9 mouse cellular contexts compared by ENCODE assay signal in genomic region chr10:66928211-66928990, GRCm38 (mm10).
DNase-seq lines count a peak whose midpoint lies in the region; TF ChIP-seq lines count a peak whose summit lies in the region.
"Had no signal": no experiment of that assay in that cellular context is flagged by ENCODE, and none has a peak within 500 bp of the region (broad histone marks: within the 10 kb centered on the region; RNA-seq: fewer than 3 reads in every experiment).

No protein-coding gene starts in this region.

- no peaks in the 10 kb centered on the region for H3K36me3 ChIP-seq in myocyte (ENCODE audit: control insufficient read depth, insufficient read depth)

- H3ac ChIP-seq in myocyte (ENCODE audit: control insufficient read depth, insufficient read length), result no peak overlapping the region

- WGBS in large intestine, adult 2 months, result 32% methylated on average over 6 of the region's 6 CpGs

- TF ChIP-seq POLR2A in myocyte (IDR thresholded peaks at IDR 0.05; ENCODE audit: insufficient read length, low read depth), result no peak

- peak; percentile 49 for DNase-seq in kidney, adult 9 months
- no peak for DNase-seq in kidney, postnatal 25 days
- DNase-seq in adrenal gland, postnatal 36 days, result peak; percentile 63 to 69
- peak; percentile 36 for DNase-seq in large intestine, adult 2 months (ENCODE audit: low read depth, low spot score)
- no peak for DNase-seq in frontal cortex, postnatal 36 days (ENCODE audit: low spot score in 2 of 2)
- no peak for DNase-seq in cerebellum, postnatal 36 days
- no peak for DNase-seq in cerebellum, postnatal 25 days
- DNase-seq: cerebellum, adult 18-20 months had no signal

- no peaks in the 10 kb centered on the region for H3K27me3 ChIP-seq in myocyte (ENCODE audit: control insufficient read depth, insufficient read depth, insufficient read length)

- H3K79me2 ChIP-seq in myocyte (ENCODE audit: control insufficient read depth, insufficient read depth), result no peaks in the 10 kb centered on the region

- H3K4me2 ChIP-seq in myocyte (ENCODE audit: low read depth), result peak overlapping the region; percentile 58

- no peak overlapping the region for H3K4me3 ChIP-seq in myocyte

TF ChIP-seq in myocyte, 11 proteins besides CTCF, POLR2A, EP300 and RAD21:
- TF ChIP-seq USF1 (IDR thresholded peaks at IDR 0.05; ENCODE audit: low read depth), result peak; percentile 55
- no peak for TF ChIP-seq TCF12 (IDR thresholded peaks at IDR 0.05; ENCODE audit: insufficient read depth, poor library complexity, severe bottlenecking)
- 0 out of 2 replicates have a peak, but pooled peaks have one; percentile 33 for TF ChIP-seq CEBPB (IDR thresholded peaks at IDR 0.05; ENCODE audit: insufficient read depth, poor library complexity, severe bottlenecking)

Comparison
In these comparisons a context has a peak if more than half of its experiments do, and no peak if none do; other contexts are left out.
1. DNase-seq: peak in kidney, adult 9 months (single experiment), adrenal gland, postnatal 36 days (2 of 2) and large intestine, adult 2 months (single experiment); none in kidney, postnatal 25 days (0 of 2), frontal cortex, postnatal 36 days (0 of 2), cerebellum, postnatal 36 days (0 of 2) and cerebellum, postnatal 25 days (0 of 2).